Mouse (Mus musculus) spleen, adult 2 months (tissue): ENCODE measurements around the gene Trim59.

Experiments
- CTCF ChIP-seq: fragments of 200-500 bp; IDR thresholded peaks from 2 replicates; pipeline ENCODE4 v1.5.1; 2011; ENCODE audit warnings: mild to moderate bottlenecking, inconsistent platforms; ENCODE audit not compliant: insufficient read depth, insufficient read length, insufficient replicate concordance; ENCODE audit errors: extremely low read depth
- POLR2A ChIP-seq: fragments of 200-500 bp; IDR thresholded peaks from 2 replicates; pipeline ENCODE4 v1.6.1; 2011; ENCODE audit warnings: low read depth, low read length, inconsistent platforms

DNA sequence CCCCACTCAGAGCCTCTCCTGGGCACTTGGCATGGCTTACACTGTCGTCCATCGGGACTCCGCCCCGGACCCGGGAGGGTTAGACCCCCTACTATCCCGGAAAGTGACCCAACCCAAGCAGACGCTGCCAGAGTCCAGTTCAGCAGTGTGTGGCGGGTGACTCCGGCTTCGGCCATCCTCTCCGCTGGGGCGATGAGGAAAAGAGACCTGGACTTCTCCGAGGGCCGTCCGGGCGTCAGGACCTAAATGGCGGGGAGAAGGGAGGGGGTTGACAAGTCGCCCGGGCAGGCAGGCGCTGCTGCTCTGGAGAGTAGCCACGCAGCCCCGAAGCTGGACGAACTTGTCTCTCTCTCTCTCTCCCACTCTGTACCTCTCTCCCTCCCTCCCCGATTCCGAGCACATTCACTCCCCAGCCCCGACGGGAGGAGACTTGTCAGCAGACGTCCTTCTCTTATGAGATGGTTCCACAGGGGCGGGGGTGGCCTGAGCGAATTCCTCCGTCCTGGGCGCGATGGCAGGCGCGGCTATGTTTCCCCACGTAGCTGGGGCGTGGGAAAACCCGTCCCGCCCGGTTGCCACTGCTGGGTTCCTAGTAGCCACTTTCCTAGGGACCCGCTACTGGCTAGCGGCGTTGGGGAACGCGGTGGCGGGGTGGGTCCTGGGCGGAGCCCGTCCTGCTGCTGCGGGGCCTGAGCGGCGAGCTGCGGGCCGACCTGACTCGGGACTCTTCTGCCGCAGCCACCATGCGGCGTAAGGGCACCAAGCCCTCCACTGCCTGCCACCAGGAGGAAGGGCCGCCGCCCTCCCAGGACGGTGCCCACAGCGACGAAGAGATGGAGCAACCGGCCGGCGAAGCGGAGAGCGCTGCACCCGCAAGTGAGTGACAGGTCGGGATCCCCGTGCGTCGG, 39.0 kb downstream of the Trim59 start:
- TF ChIP-seq POLR2A (no peak), CTCF (no peak)
